ENCODE assay signal across 9 mouse cellular contexts in the genomic region with DNA sequence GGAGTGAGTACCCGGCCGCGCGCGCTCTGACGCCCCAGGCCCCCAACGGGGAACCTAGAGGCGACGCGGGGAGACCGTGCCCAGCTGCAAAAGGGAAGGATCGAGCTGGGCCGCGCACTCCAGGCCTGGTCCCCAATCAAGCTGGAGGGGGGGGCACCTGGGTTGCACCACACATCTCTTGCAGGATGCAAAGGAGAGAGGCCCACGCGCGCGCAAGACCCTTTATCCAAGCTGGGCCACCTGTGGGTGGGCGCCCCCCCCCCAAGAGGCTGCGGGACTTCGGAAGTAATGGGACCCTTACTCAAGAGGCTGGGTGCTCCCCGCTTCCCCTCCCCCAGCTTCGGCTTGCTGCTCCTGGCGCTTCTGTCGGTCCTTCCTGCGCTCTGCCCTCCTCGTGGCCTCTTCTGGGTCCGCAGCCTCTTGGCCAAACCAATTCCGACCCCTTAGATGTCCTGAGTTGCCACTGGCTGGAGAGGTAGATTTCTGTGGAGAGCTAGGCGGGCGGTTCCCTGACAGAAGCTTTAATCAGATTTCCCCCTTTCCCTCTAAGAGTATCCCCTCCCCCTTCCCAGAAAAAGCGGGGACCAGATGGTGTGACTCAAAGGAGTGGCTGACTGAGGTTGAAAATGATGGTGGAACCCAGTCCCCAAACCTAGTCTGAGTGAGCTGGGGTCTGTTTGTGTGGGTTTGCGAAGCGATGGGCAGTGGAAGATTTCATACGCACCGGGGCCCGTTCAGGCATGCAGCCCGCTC. TPM values are rescaled to one million over a fixed set of nuclear protein-coding genes. Genes with fewer than 3 reads are reported as not detected.
DNase-seq lines count a peak whose midpoint lies in the region; ATAC-seq and TF ChIP-seq lines count a peak whose summit lies in the region.
"Had no signal": no experiment of that assay in that cellular context is flagged by ENCODE, and none has a peak within 500 bp of the region (broad histone marks: within the 10 kb centered on the region; RNA-seq: fewer than 3 reads in every experiment).

No protein-coding gene starts in this region.

- no peaks in the 10 kb centered on the region for H3K36me3 ChIP-seq in CH12.LX (replicated peaks in 1 of 2; ENCODE audit: control insufficient read depth in 1 of 2, insufficient read depth in 1 of 2, low read length in 1 of 2)
- H3K36me3 ChIP-seq in hindbrain, embryonic 10.5 days = peaks cover 10% of the 10 kb centered on the region
- peaks cover 6% of the 10 kb centered on the region; the same call in 1 of the 2 replicates for H3K36me3 ChIP-seq in limb, embryonic 12.5 days
- no peaks in the 10 kb centered on the region for H3K36me3 ChIP-seq in neural tube, embryonic 13.5 days

- ATAC-seq in limb, embryonic 12.5 days (ENCODE audit: insufficient number of reproducible peaks, insufficient read depth, low FRiP score, low TSS enrichment, low read depth) = no peak; the same call in 1 of the 2 replicates
- peak; percentile 60 for ATAC-seq in neural tube, embryonic 13.5 days (ENCODE audit: low read depth)

- dilution Hi-C loops in CH12.LX (cut with MboI; ENCODE audit: extremely low pct_ligation_motif_present, extremely low pct_unique_long_range_greater_than_20kb, low sequenced_read_pairs) = no loop called here

- WGBS in hindbrain, embryonic 10.5 days = 3% methylated on average over 38 of the region's 38 CpGs
- WGBS in limb, embryonic 12.5 days = 2% methylated on average over 38 of the region's 38 CpGs
- 1% methylated on average over 37 of the region's 38 CpGs for WGBS in neural tube, embryonic 13.5 days

- no peak for TF ChIP-seq CTCF in CH12.LX (conservative IDR thresholded peaks at IDR 0.05 in 1 of 2, IDR thresholded peaks at IDR 0.05 in 1 of 2; ENCODE audit: low read depth in 2 of 2, low read length in 2 of 2)

- TF ChIP-seq EP300 in CH12.LX (IDR thresholded peaks at IDR 0.05; ENCODE audit: low read length) = no peak

- H3K4me2 ChIP-seq in CH12.LX (ENCODE audit: insufficient read depth, low read depth, poor library complexity, severe bottlenecking) = peak overlapping the region; percentile 69
- H3K4me2 ChIP-seq in limb, embryonic 12.5 days = peak overlapping the region; percentile 88
- peak overlapping the region; percentile 87 for H3K4me2 ChIP-seq in neural tube, embryonic 13.5 days

- peaks cover 8 to 37% of the 10 kb centered on the region in 2 experiments for H3K4me1 ChIP-seq in CH12.LX (ENCODE audit: control insufficient read depth in 1 of 2, insufficient read depth in 2 of 2)
- H3K4me1 ChIP-seq in hindbrain, embryonic 10.5 days (replicated peaks) = peaks cover 48% of the 10 kb centered on the region
- peaks cover 26% of the 10 kb centered on the region for H3K4me1 ChIP-seq in limb, embryonic 12.5 days (replicated peaks)
- peaks cover 45% of the 10 kb centered on the region for H3K4me1 ChIP-seq in neural tube, embryonic 13.5 days (replicated peaks)

- H3K9me3 ChIP-seq in CH12.LX (replicated peaks; ENCODE audit: low read length) = peaks cover 3% of the 10 kb centered on the region
- no peaks in the 10 kb centered on the region for H3K9me3 ChIP-seq in hindbrain, embryonic 10.5 days
- H3K9me3 ChIP-seq in limb, embryonic 12.5 days = 0 out of 2 replicates have a peak, but pooled peaks cover 3% of the 10 kb centered on the region
- H3K9me3 ChIP-seq in neural tube, embryonic 13.5 days = no peaks in the 10 kb centered on the region

- H3K27me3 ChIP-seq in CH12.LX (replicated peaks) = peaks cover 40% of the 10 kb centered on the region
- no peaks in the 10 kb centered on the region for H3K27me3 ChIP-seq in hindbrain, embryonic 10.5 days (ENCODE audit: insufficient read depth, poor library complexity, severe bottlenecking)
- H3K27me3 ChIP-seq in limb, embryonic 12.5 days = peaks cover 6% of the 10 kb centered on the region; the same call in 1 of the 2 replicates
- no peaks in the 10 kb centered on the region for H3K27me3 ChIP-seq in neural tube, embryonic 13.5 days

- no peak for TF ChIP-seq RAD21 in CH12.LX (IDR thresholded peaks at IDR 0.05; ENCODE audit: low read depth, low read length)

- no peak for TF ChIP-seq POLR2A in CH12.LX (IDR thresholded peaks at IDR 0.05; ENCODE audit: low read depth, low read length)

- H3K9ac ChIP-seq in CH12.LX (ENCODE audit: insufficient read depth, low read depth) = peak overlapping the region; percentile 62; the same call in 1 of the 2 replicates
- peak overlapping the region; percentile 94 for H3K9ac ChIP-seq in limb, embryonic 12.5 days (replicated peaks)
- peak overlapping the region; percentile 98 for H3K9ac ChIP-seq in neural tube, embryonic 13.5 days

- DNase-seq in gastrocnemius, adult 18-20 months (ENCODE audit: low spot score) = peak; percentile 31
- DNase-seq in gastrocnemius, postnatal 10 days = no peak
- DNase-seq in CH12.LX (ENCODE audit: extremely low read depth) = no peak
- DNase-seq in embryo, embryonic 11 days = peak; percentile 63
- peak; percentile 69 for DNase-seq in hindbrain, embryonic 10.5 days (ENCODE audit: low spot score)
- no peak for DNase-seq in testis, postnatal 14 days (ENCODE audit: low spot score)

- no peak overlapping the region for H3K27ac ChIP-seq in CH12.LX (ENCODE audit: insufficient read depth, low read depth)
- peak overlapping the region; percentile 99 for H3K27ac ChIP-seq in hindbrain, embryonic 10.5 days
- peak overlapping the region; percentile 84 for H3K27ac ChIP-seq in limb, embryonic 12.5 days
- H3K27ac ChIP-seq in neural tube, embryonic 13.5 days (replicated peaks) = peak overlapping the region; percentile 93

- no peaks in the 10 kb centered on the region for H3K79me2 ChIP-seq in CH12.LX (replicated peaks; ENCODE audit: control insufficient read depth, extremely low read depth, insufficient read depth, poor library complexity, severe bottlenecking)

- in situ Hi-C loops in CH12.LX (cut with MboI; ENCODE audit: low pct_ligation_motif_present, low pct_unique_long_range_greater_than_20kb, low sequenced_read_pairs) = no loop called here

- H3K4me3 ChIP-seq in CH12.LX (replicated peaks in 1 of 3; ENCODE audit: low read depth in 2 of 3, low read length in 2 of 3, poor library complexity in 1 of 3) = peak overlapping the region; percentile 37 to 75 (median 54)
- peak overlapping the region; percentile 96 for H3K4me3 ChIP-seq in hindbrain, embryonic 10.5 days
- H3K4me3 ChIP-seq in limb, embryonic 12.5 days (replicated peaks) = peak overlapping the region; percentile 94
- peak overlapping the region; percentile 97 for H3K4me3 ChIP-seq in neural tube, embryonic 13.5 days

TF ChIP-seq in CH12.LX, 34 proteins besides CTCF, POLR2A, EP300 and RAD21:
- TF ChIP-seq USF2 (conservative IDR thresholded peaks at IDR 0.05; ENCODE audit: low read depth, low read length) = no peak
- TF ChIP-seq HCFC1 (IDR thresholded peaks at IDR 0.05; ENCODE audit: low read depth, low read length) = no peak
- TF ChIP-seq MAZ (IDR thresholded peaks at IDR 0.05; ENCODE audit: low read depth, low read length) = peak; percentile 23; the same call in 1 of the 2 replicates
- no peak for TF ChIP-seq ELF1 (IDR thresholded peaks at IDR 0.05; ENCODE audit: low read depth, low read length)

RNA-seq across cellular contexts. Expression of a gene that starts 0.5 kb away (rescaled TPM):
- total RNA-seq in gastrocnemius, adult 18-20 months (2021) = 10 to 100 TPM; 11.1 to 22.9 TPM
- 10 to 100 TPM; 26.6 to 36.8 TPM for total RNA-seq in gastrocnemius, postnatal 10 days (2021)
- total RNA-seq in CH12.LX (2012; rRNA removed) (3.1 and 5.3 TPM in 2 replicates), CH12.LX (2014; rRNA removed) (0.36 and 0.78 TPM in 2 replicates)
- polyA plus RNA-seq in CH12.LX (2012; ENCODE audit: insufficient read length, low read depth) = 1.5 and 2.5 TPM in 2 replicates
- 142 and 175 TPM in 2 replicates for polyA plus RNA-seq in hindbrain, embryonic 10.5 days (2016; fragmentation: Nextera tagmentation; extraction: Ambion mirVana)
- 121 TPM in 2 replicates for polyA plus RNA-seq in limb, embryonic 12.5 days (2016; fragmentation: Nextera tagmentation; extraction: Ambion mirVana)
- 214 and 231 TPM in 2 replicates for polyA plus RNA-seq in neural tube, embryonic 13.5 days (2015; fragmentation: Nextera tagmentation; extraction: Ambion mirVana)

RNA-seq across cellular contexts. Expression of a gene that starts 3.2 kb away (rescaled TPM):
- not detected for total RNA-seq in gastrocnemius, adult 18-20 months (2021)
- total RNA-seq in gastrocnemius, postnatal 10 days (2021) = under 1 TPM in 1 of 2 experiments, not detected in 1; 0.11 TPM
- total RNA-seq in CH12.LX (2012; rRNA removed) (0.08 and 0.21 TPM in 2 replicates), CH12.LX (2014; rRNA removed) (not detected in 2 replicates)
- polyA plus RNA-seq in CH12.LX (2012; ENCODE audit: insufficient read length, low read depth) = not detected in 2 replicates
- polyA plus RNA-seq in hindbrain, embryonic 10.5 days (2016; fragmentation: Nextera tagmentation; extraction: Ambion mirVana) = 0.10 TPM in 1 of 2 replicates, not detected in the other
- polyA plus RNA-seq in limb, embryonic 12.5 days (2016; fragmentation: Nextera tagmentation; extraction: Ambion mirVana) = not detected in 2 replicates
- 0.07 and 0.69 TPM in 2 replicates for polyA plus RNA-seq in neural tube, embryonic 13.5 days (2015; fragmentation: Nextera tagmentation; extraction: Ambion mirVana)

RNA-seq across cellular contexts. Expression of a gene that starts 16.8 kb away (rescaled TPM):
- total RNA-seq in gastrocnemius, adult 18-20 months (2021) = 1 to 10 TPM; 1.2 to 1.9 TPM
- 1 to 10 TPM; 1.1 to 1.6 TPM for total RNA-seq in gastrocnemius, postnatal 10 days (2021)
- total RNA-seq in CH12.LX (2012; rRNA removed) (0.25 TPM in 2 replicates), CH12.LX (2014; rRNA removed) (not detected in 2 replicates)
- not detected in 2 replicates for polyA plus RNA-seq in CH12.LX (2012; ENCODE audit: insufficient read length, low read depth)
- 1.7 and 1.8 TPM in 2 replicates for polyA plus RNA-seq in hindbrain, embryonic 10.5 days (2016; fragmentation: Nextera tagmentation; extraction: Ambion mirVana)
- 3.0 and 4.0 TPM in 2 replicates for polyA plus RNA-seq in limb, embryonic 12.5 days (2016; fragmentation: Nextera tagmentation; extraction: Ambion mirVana)
- 1.9 and 2.8 TPM in 2 replicates for polyA plus RNA-seq in neural tube, embryonic 13.5 days (2015; fragmentation: Nextera tagmentation; extraction: Ambion mirVana)

RNA-seq across cellular contexts. Expression of a gene that starts 26.9 kb away (rescaled TPM):
- total RNA-seq in gastrocnemius, adult 18-20 months (2021) = under 1 TPM in 1 of 2 experiments, not detected in 1; 0.40 TPM
- under 1 TPM in 1 of 2 experiments, not detected in 1; 0.54 TPM for total RNA-seq in gastrocnemius, postnatal 10 days (2021)
- not detected in 2 replicates for total RNA-seq in CH12.LX (2012; rRNA removed)
- total RNA-seq in CH12.LX (2014; rRNA removed) = not detected in 2 replicates
- polyA plus RNA-seq in CH12.LX (2012; ENCODE audit: insufficient read length, low read depth) = not detected in 2 replicates
- polyA plus RNA-seq in hindbrain, embryonic 10.5 days (2016; fragmentation: Nextera tagmentation; extraction: Ambion mirVana) = 1.0 and 2.4 TPM in 2 replicates
- polyA plus RNA-seq in limb, embryonic 12.5 days (2016; fragmentation: Nextera tagmentation; extraction: Ambion mirVana) = 0.28 and 0.67 TPM in 2 replicates
- polyA plus RNA-seq in neural tube, embryonic 13.5 days (2015; fragmentation: Nextera tagmentation; extraction: Ambion mirVana) = 2.1 and 2.5 TPM in 2 replicates
- total RNA-seq: hematopoietic stem cell, adult 5-6 weeks had no signal

RNA-seq across cellular contexts. Expression of a gene that starts 27.2 kb away (rescaled TPM):
- 10 to 100 TPM; 49.5 to 54.5 TPM for total RNA-seq in gastrocnemius, adult 18-20 months (2021)
- 10 to 100 TPM; 35.2 to 36.1 TPM for total RNA-seq in gastrocnemius, postnatal 10 days (2021)
- total RNA-seq in CH12.LX (2012; rRNA removed) (67.9 and 74.8 TPM in 2 replicates), CH12.LX (2014; rRNA removed) (28.9 and 32.4 TPM in 2 replicates)
- polyA plus RNA-seq in CH12.LX (2012; ENCODE audit: insufficient read length, low read depth) = 90.7 and 112 TPM in 2 replicates
- polyA plus RNA-seq in hindbrain, embryonic 10.5 days (2016; fragmentation: Nextera tagmentation; extraction: Ambion mirVana) = 124 and 136 TPM in 2 replicates
- 108 and 113 TPM in 2 replicates for polyA plus RNA-seq in limb, embryonic 12.5 days (2016; fragmentation: Nextera tagmentation; extraction: Ambion mirVana)
- 96.2 and 98.5 TPM in 2 replicates for polyA plus RNA-seq in neural tube, embryonic 13.5 days (2015; fragmentation: Nextera tagmentation; extraction: Ambion mirVana)

Comparison
In these comparisons a context has a peak if more than half of its experiments do, and no peak if none do; other contexts are left out.
1. DNase-seq: peak in gastrocnemius, adult 18-20 months (single experiment), embryo, embryonic 11 days (single experiment) and hindbrain, embryonic 10.5 days (single experiment); none in gastrocnemius, postnatal 10 days (single experiment), CH12.LX (single experiment) and testis, postnatal 14 days (single experiment).
2. RNA of a gene that starts 0.5 kb away (polyA plus RNA-seq): 214 to 231 TPM in neural tube, embryonic 13.5 days, 142 to 175 TPM in hindbrain, embryonic 10.5 days and 121 TPM in limb, embryonic 12.5 days; 1.5 to 2.5 TPM in CH12.LX; every median in the first group is over 10 times any median in the second.
3. Peak in every context shown above with its lines, with median percentiles within 50 percentile points of each other: H3K4me2 ChIP-seq, H3K4me3 ChIP-seq and H3K9ac ChIP-seq.